Mouse (Mus musculus): ENCODE data around the gene Pigu.

DNA sequence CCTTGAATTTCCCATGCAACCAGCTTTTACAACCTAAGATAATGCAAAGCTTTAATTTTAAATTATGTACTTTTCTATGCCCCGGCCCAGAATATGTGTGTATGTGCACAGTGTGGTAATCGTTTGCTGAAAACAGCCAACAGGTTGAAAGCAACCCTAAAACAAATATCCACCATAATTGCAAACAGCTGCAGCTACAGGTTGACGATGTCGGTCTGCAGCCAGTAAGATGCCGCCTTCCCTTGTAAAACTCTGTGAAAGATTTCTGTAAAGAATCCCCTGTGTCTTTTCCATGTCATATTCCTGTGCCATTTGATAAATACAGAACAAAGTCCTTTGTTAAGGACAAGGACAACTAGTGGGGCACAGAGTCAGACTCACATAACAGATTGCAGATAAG, 37.4 kb upstream of the Pigu start:
- TF ChIP-seq POLR2A (IDR thresholded peaks at IDR 0.05; ENCODE audit: control insufficient read depth, extremely low read depth, insufficient read depth, low read length, poor library complexity), result no peak
- no peak for TF ChIP-seq CTCF (IDR thresholded peaks at IDR 0.05; ENCODE audit: borderline replicate concordance, control insufficient read depth, extremely low read depth, insufficient read depth, low read length, poor library complexity)
